Mouse (Mus musculus) gastrocnemius, adult 2 months (tissue): ENCODE results near the gene Tsga10ip. TPM values are rescaled to one million over a fixed set of nuclear protein-coding genes. Genes with fewer than 3 reads are reported as not detected.

Source experiments
- DNase-seq: peaks from one replicate; pipeline ENCODE4 v3.0.0; 2022
- H3K27ac ChIP-seq: fragments of 200-600 bp; 2 replicates; pipeline ENCODE4 v1.8.1; 2022; ENCODE audit warnings: mild to moderate bottlenecking
- H3K4me3 ChIP-seq: fragments of 200-600 bp; 2 replicates; pipeline ENCODE4 v1.8.1; 2022; ENCODE audit warnings: mild to moderate bottlenecking, moderate library complexity
- CTCF ChIP-seq: fragments of 200-600 bp; IDR thresholded peaks from 2 replicates; pipeline ENCODE4 v1.8.1; 2022; ENCODE audit warnings: antibody characterized with exemption, mild to moderate bottlenecking, moderate library complexity
- intact Hi-C: fragments of 180-260 bp; cut with DNase I; formaldehyde crosslinking; loops from one replicate; pipeline ENCODE4 v1.15.1; 2025
- total RNA-seq, 2 experiments: library from RNA; stranded (reverse); gene quantifications; 2 replicates each; pipeline ENCODE4 v1.2.3; 2021

Tsga10ip gene
- total RNA-seq, 2 experiments from 2014 or later: 1.3 to 2.7 TPM

- TF ChIP-seq CTCF: no peak
- intact Hi-C loops: loop anchor here (2.0 kb wide), 1 partner anchor 51 kb away; the partner anchor contains the start of gene Sf3b2
- Histone ChIP-seq H3K4me3 (no peak overlapping the region), H3K27ac (peak overlapping the region; percentile 75)
- no peak for DNase-seq
These were observed 56.8 kb downstream of the Tsga10ip start for GRCm38 (mm10) chr19:5345297-5346131.

GRCm38 (mm10) chr19:5341360-5341759 lies 61.0 kb downstream of the Tsga10ip start:
- intact Hi-C loops: no loop called here
- no peak for DNase-seq
- no peak for TF ChIP-seq CTCF
- Histone ChIP-seq H3K4me3 (no peak overlapping the region), H3K27ac (peak overlapping the region; percentile 59)

Other genes starting within 250 kb of the Tsga10ip start
- 1 to 10 TPM; 5.2 to 8.5 TPM for gene Pacs1, start 129.4 kb downstream of the Tsga10ip start, total RNA-seq
- 10 to 100 TPM; 66.5 to 78.9 TPM for gene Sf3b2, start 107.1 kb downstream of the Tsga10ip start, total RNA-seq
- under 1 TPM in 1 of 2 experiments, not detected in 1; 0.11 TPM for gene Gal3st3, start 104.2 kb downstream of the Tsga10ip start, total RNA-seq
- gene Catsper1, start 66.8 kb downstream of the Tsga10ip start, total RNA-seq: not detected
- gene Cst6, start 53.0 kb downstream of the Tsga10ip start, total RNA-seq: 10 to 100 TPM; 27.5 to 44.2 TPM
- gene Eif1ad, start 35.8 kb downstream of the Tsga10ip start, total RNA-seq: 10 to 100 TPM; 15.7 to 17.9 TPM
- gene Banf1, start 35.4 kb downstream of the Tsga10ip start, total RNA-seq: 100 to 1,000 TPM; 122 to 144 TPM
- gene Sart1, start 13.8 kb downstream of the Tsga10ip start, total RNA-seq: 10 to 100 TPM; 40.1 to 50.3 TPM
- gene Drap1, start 22.5 kb upstream of the Tsga10ip start, total RNA-seq: 100 to 1,000 TPM; 503 to 688 TPM
- 10 to 100 TPM; 34.0 to 38.0 TPM for gene AI837181, start 22.6 kb upstream of the Tsga10ip start, total RNA-seq
- not detected for gene Fosl1, start 45.0 kb upstream of the Tsga10ip start, total RNA-seq
- 1 to 10 TPM; 3.9 to 7.2 TPM for gene Ccdc85b, start 55.4 kb upstream of the Tsga10ip start, total RNA-seq
- gene Fibp, start 58.1 kb upstream of the Tsga10ip start, total RNA-seq: 10 to 100 TPM; 33.9 to 35.8 TPM
- gene Ctsw, start 66.0 kb upstream of the Tsga10ip start, total RNA-seq: not detected
- 1 to 10 TPM; 3.4 to 6.6 TPM for gene Efemp2, start 71.4 kb upstream of the Tsga10ip start, total RNA-seq
- gene Mus81, start 85.9 kb upstream of the Tsga10ip start, total RNA-seq: 10 to 100 TPM; 20.1 to 23.3 TPM
- gene Cfl1, start 87.9 kb upstream of the Tsga10ip start, total RNA-seq: 10 to 100 TPM; 52.8 to 72.0 TPM
- 1 to 10 TPM in 1 of 2 experiments, under 1 TPM in 1; 0.92 to 1.6 TPM for gene 1700020D05Rik, start 101.3 kb upstream of the Tsga10ip start, total RNA-seq
- gene Snx32, start 108.0 kb upstream of the Tsga10ip start, total RNA-seq: 1 to 10 TPM; 5.8 to 8.0 TPM
- not detected for gene Ovol1, start 158.1 kb upstream of the Tsga10ip start, total RNA-seq
- 1 to 10 TPM; 2.0 to 2.3 TPM for gene Ap5b1, start 165.5 kb upstream of the Tsga10ip start, total RNA-seq
- gene Rnaseh2c, start 199.3 kb upstream of the Tsga10ip start, total RNA-seq: 10 to 100 TPM; 42.4 to 53.6 TPM
- gene Kat5, start 207.7 kb upstream of the Tsga10ip start, total RNA-seq: 10 to 100 TPM; 20.9 to 23.7 TPM
- gene Rela, start 235.0 kb upstream of the Tsga10ip start, total RNA-seq: 10 to 100 TPM; 14.6 to 14.7 TPM